Mouse (Mus musculus) mature B cell (primary cell): Measurements from ENCODE around the gene Hmga1.

Source experiments
- in situ Hi-C: fragments of 300-500 bp; cut with MboI; formaldehyde crosslinking; loops from 2 replicates; pipeline ENCODE4 v1.14.3; 2019

Gene Hmga1

DNA sequence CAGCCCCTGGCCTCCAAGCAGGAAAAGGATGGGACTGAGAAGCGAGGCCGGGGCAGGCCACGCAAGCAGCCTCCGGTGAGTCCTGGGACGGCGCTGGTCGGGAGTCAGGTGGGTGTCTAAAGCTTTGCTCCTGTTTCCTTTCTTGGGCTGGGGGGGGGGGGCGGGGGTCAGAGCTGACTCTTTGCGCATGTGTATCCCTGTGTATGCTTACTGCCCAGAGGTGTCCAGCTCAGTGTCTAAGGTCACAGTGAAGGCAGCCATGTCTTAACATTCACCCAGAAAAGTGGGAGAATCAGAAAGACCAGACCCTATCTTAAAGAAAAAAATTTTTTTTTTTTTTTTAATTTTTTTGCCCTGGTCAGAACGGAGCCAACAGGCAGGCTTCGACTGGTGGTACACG is 3.3 kb downstream of the Hmga1 start:
- in situ Hi-C loops: no loop called here

DNA sequence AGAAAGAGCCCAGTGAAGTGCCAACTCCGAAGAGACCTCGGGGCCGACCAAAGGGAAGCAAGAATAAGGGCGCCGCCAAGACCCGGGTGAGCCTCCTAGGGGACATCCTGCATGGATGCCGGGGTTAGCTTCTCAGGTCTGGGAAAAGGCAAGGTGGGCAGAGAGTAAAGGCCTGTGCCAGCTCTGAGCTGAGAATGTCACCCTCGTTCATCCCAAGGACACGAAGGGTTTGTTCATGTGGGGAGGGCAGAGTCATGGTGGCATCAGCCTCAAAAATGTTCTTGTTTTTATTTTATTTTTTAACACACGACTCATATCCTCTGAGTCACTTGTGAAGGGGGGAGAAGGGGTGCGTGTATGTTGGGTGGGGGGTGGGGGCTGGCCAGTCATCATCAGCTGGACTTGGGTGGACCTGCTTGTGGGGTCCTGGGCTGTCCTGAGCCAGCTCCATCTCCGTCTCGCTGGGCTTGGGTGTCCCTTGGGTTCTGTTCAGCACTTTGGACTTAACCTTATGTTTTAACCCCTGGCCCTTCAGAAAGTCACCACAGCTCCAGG is 4.7 kb downstream of the Hmga1 start:
- in situ Hi-C loops: no loop called here

DNA sequence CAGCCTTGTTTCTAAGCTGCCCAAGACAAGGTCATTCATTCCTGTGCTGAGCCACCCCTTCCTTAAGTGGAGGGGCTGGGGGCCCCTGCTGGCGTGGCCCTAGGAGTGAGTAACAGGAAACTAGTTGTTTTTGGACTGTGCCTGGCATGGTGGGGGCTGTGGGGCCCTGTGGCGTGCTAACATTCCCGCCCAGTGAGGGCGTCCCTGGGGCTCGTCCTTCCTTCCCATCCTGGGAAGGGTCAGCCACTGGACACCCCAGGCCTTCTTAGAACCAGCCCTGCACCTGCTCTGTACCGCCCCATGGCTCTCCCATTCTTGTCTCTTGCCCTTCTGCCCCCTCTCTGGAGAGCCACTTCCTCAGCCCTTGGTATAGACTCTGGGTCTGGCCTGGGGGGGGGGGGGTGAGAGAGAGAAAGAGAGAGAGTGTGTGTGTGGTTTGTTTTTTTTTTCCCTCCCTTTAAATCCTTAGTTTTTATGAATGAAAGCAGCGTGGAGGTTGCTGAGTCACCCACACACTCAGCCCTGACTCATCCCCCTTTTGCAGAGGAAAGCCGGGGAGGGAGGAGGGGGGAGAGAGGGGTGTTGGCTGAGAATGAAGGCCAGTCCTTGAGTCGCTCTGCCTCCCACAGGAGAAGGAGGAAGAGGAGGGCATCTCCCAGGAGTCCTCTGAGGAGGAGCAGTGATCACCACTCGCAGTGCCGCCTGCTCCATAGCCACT is 5.7 kb downstream of the Hmga1 start:
- in situ Hi-C loops: no loop called here

- in situ Hi-C loops: no loop called here
Measured at GRCm38 (mm10) chr17:27563771-27564244, 7.5 kb downstream of the Hmga1 start.

DNA sequence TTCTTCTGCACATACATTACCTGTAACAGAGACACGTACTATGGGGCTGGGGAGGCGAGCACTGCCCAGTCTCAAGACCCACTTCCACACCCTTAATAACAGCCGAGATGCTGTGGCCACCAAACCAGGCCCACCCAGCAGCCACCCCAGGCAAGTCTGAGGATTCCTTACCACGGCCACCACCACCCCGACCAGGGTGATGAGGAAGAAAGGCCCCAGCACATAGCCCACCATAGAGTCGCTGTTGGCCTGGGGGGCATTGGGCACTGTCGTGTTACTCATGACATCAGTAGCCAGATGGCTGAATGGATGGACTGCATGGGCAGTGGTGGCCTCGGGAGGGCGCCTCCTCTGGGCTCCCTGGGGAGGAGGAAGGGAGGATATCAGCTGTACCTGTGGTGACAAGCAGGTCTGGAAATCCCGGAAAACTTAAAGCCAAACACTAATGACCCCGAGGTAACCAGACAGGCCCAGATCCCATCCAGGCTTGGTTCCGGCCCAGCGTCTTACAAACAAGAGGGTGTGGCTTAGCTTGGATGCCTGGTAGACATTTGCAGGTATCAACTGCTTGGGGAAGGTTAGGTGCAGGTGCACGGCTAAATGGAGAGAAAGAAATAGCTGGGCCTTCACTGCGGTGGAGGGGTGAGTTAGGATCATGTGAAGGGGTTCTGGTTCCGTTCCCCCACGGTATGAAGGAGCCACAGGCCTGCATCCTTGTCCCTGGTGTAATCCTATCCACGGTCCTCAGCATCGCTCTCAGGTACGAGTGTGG is 8.3 kb downstream of the Hmga1 start:
- in situ Hi-C loops: loop anchor here (5.0 kb wide), 1 partner anchor 78 kb away; no protein-coding TSS in a partner anchor

GRCm38 (mm10) chr17:27565163-27565941 is 9.1 kb downstream of the Hmga1 start, which contains the start of gene AI413582:
Gene AI413582 (minus strand): TSS chr17:27565756.
- in situ Hi-C loops: loop anchor here (5.0 kb wide), 1 partner anchor 77 kb away; no protein-coding TSS in a partner anchor

DNA sequence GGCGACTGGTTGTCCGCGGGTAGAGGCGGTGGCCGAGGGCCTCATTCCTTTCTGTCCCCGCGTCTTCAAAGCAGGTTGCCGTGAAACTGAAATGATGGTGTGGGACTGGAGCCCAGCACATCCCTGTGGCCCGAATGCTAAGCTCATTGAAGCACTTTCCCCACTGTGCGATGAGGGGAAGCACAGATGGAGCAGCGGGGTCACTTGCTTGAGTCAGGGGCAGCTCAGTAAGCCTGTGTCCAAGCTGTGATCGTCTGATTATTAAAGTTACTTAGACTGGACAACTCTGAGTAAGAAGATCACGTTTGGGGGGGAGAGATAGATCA is 9.6 kb downstream of the Hmga1 start:
- in situ Hi-C loops: loop anchor here (5.0 kb wide), 1 partner anchor 76 kb away; no protein-coding TSS in a partner anchor

- in situ Hi-C loops: loop anchor here (5.0 kb wide), 1 partner anchor 74 kb away; no protein-coding TSS in a partner anchor
Measured at GRCm38 (mm10) chr17:27568228-27568627, 11.9 kb downstream of the Hmga1 start.

- in situ Hi-C loops: no loop called here
Measured at GRCm38 (mm10) chr17:27571315-27571714, 15.0 kb downstream of the Hmga1 start.

GRCm38 (mm10) chr17:27573772-27574320 is 17.5 kb downstream of the Hmga1 start:
- in situ Hi-C loops: no loop called here

DNA sequence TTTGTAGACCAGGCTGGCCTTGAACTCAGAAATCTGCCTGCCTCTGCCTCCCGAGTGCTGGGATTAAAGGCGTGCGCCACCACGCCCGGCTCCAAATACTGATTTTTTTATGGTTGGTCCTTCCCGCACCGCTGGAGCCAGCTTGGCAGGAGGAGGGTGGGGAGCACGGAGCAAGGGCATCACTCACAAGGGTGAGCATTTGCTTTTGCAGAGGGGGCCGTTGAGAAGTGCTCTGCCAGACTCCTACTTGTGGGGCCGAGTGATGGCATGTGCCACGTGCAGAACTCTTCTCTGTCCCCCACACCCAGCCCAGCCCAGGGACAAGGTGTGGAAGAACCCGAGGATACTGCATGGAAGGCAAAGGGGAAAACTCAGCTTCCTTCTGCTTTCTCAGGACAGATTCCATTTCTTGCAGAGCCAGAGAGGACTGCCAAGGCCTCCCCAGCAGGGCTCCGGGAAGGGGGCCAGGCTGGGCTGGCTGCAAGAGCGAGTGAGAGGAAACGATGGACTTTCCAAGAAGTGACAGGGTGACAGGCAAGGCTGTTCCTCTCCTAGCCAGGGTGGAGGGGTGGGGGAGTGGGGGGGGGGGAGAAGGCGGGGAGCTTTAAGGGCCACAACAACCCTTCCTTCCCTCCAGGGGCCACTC is 18.3 kb downstream of the Hmga1 start:
- in situ Hi-C loops: no loop called here

GRCm38 (mm10) chr17:27575116-27575776 is 18.9 kb downstream of the Hmga1 start:
- in situ Hi-C loops: no loop called here

- in situ Hi-C loops: no loop called here
Measured at GRCm38 (mm10) chr17:27576056-27576455, 19.8 kb downstream of the Hmga1 start.

- in situ Hi-C loops: no loop called here
Measured at GRCm38 (mm10) chr17:27577468-27577867, 21.2 kb downstream of the Hmga1 start.

DNA sequence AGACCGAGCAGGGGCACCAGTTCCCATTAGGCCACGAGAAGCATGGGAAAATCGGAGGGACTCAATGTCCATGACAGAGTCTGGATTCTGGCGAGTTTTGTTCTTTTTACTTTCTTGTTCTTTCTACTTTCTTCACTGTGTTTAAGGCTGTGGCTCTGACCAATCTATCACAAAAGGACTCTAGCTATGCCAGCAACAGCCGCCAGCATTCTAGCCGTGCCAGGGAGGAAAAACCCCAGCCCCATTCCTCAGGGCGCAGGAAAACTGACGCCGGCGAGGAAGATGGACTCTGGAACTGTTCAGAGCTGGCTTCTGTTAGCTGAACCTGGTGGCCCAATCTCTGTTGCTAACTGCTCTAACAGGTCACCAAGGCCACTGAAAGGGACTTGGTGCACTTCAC is 22.2 kb downstream of the Hmga1 start:
- in situ Hi-C loops: no loop called here

GRCm38 (mm10) chr17:27579816-27580215 is 23.5 kb downstream of the Hmga1 start:
- in situ Hi-C loops: no loop called here

DNA sequence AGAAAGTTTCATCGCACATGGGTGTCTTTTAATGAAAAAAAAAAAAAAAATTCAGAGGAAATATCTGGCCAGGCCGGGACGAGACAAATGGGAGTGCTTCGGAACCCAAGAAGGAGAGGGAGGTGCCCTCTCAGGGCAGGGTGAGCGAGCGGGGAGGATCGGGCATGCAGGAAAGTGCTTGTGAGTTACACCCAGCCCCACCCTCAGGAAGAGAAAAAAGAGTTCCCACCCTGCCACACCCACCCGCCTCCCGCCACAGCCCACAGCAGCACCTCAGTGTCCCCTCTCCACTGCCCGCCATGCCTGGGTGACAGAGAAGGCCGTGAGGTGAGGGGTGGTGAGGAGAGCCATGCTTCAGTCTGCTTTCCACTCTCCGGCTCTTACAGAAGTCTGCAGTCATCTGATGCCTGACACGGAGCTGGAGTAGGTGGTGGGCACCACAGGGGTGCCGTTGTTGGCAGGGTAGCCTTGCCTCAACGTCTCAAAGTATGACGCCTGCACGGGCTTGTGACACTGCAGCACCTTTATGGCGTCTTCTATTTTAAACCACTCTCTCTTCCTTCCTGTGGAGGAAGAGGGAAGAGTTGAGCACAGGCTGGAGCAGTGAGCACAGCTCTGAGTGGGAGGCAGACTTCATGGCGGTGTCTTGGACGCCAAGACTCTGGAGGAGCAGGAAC is 24.2 kb downstream of the Hmga1 start:
- in situ Hi-C loops: no loop called here

DNA sequence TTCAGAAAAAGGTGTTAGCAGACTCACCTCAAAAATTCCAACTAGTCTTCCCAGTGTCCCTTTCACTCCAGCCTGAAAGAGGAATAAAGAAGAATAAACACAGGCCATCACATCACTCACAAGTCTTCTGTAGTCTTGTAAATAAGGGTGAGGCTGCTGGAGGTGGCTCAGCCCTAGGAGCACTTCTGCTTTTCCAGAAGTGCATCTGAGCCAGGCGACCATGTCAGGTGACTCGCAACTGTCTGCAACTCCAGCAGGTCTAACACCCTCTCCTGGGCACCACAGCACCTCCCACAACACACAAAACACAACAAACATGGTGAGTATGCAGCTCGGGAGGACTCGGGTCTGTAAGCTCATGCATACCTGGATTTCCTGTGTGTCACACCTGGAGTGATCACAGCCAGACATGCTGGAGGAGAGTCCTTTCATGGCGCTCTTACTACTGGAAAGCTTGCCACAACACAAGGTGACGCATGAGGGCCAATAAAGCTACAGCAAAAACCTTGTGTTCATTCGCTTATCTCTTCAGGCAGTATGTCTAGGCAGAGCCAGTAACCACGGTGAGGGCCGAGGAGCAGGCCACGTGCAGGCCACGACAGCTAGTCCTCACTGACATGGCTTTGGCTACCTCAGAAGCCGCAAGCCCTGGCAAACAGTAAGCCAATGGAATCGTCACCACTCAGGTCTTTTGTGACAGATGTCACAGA is 27.0 kb downstream of the Hmga1 start:
- in situ Hi-C loops: no loop called here

GRCm38 (mm10) chr17:27586661-27587060 is 30.4 kb downstream of the Hmga1 start:
- in situ Hi-C loops: no loop called here
